Mouse (Mus musculus) CH12.LX (cell line): ENCODE measurements around the gene Fbxl15. TPM values are rescaled to one million over a fixed set of nuclear protein-coding genes. Genes with fewer than 3 reads are reported as not detected.

Experiments
- DNase-seq: peaks from one replicate; pipeline ENCODE4 v3.0.0-alpha.2; 2013; ENCODE audit errors: extremely low read depth
- H3K27ac ChIP-seq: 2 replicates; pipeline ENCODE4 v1.5.1; 2012; ENCODE audit warnings: low read depth, mild to moderate bottlenecking, control low read depth, moderate library complexity; ENCODE audit not compliant: insufficient read depth
- H3K27me3 ChIP-seq: replicated peaks from 2 replicates; pipeline ENCODE3; 2012; ENCODE audit warnings: inconsistent platforms
- H3K36me3 ChIP-seq, 2 experiments: replicated peaks in 1 of 2; 2 replicates each; pipeline versions ENCODE3 to v1.6.1; 2012; ENCODE audit warnings: inconsistent platforms in 1 of 2, low read length in 1 of 2, mild to moderate bottlenecking in 1 of 2, mixed read lengths in 1 of 2, moderate library complexity in 1 of 2; ENCODE audit not compliant: control insufficient read depth in 1 of 2, insufficient read depth in 1 of 2
- H3K4me1 ChIP-seq, 2 experiments: 2 replicates each; pipeline ENCODE4 v1.6.1; 2012; ENCODE audit warnings: inconsistent platforms in 1 of 2, moderate library complexity in 1 of 2; ENCODE audit not compliant: insufficient read depth in 2 of 2, control insufficient read depth in 1 of 2
- H3K4me2 ChIP-seq: 2 replicates; pipeline ENCODE4 v1.6.1; 2012; ENCODE audit warnings: low read depth, mild to moderate bottlenecking, control low read depth; ENCODE audit not compliant: poor library complexity, insufficient read depth, severe bottlenecking
- H3K4me3 ChIP-seq, 3 experiments: fragments of 150-350 bp in 1 of 3; sonication (generic) in 1 of 3; replicated peaks in 1 of 3; 2 replicates each; pipeline versions ENCODE3 to v1.5.1; 2011 to 2012; ENCODE audit warnings: low read depth in 2 of 3, low read length in 2 of 3, mild to moderate bottlenecking in 2 of 3, moderate library complexity in 2 of 3, control low read depth in 1 of 3, improper control_type of control experiment in 1 of 3, inconsistent platforms in 1 of 3, mixed read lengths in 1 of 3; ENCODE audit not compliant: poor library complexity in 1 of 3
- H3K79me2 ChIP-seq: replicated peaks from 2 replicates; pipeline ENCODE4 v1.6.1; 2012; ENCODE audit warnings: mild to moderate bottlenecking, moderate library complexity; ENCODE audit not compliant: control insufficient read depth, poor library complexity, insufficient read depth, severe bottlenecking; ENCODE audit errors: extremely low read depth
- H3K9ac ChIP-seq: 2 replicates; pipeline ENCODE4 v1.6.1; 2012; ENCODE audit warnings: low read depth, mild to moderate bottlenecking, control low read depth, moderate library complexity; ENCODE audit not compliant: insufficient read depth
- H3K9me3 ChIP-seq: replicated peaks from 2 replicates; pipeline ENCODE3; 2012; ENCODE audit warnings: low read length, inconsistent platforms, mixed read lengths
- BHLHE40 ChIP-seq: IDR thresholded peaks from 2 replicates; pipeline ENCODE4 v1.6.1; 2011; ENCODE audit warnings: mild to moderate bottlenecking, low read depth, low read length, improper control_type of control experiment
- CHD2 ChIP-seq: IDR thresholded peaks from 2 replicates; pipeline ENCODE4 v1.6.1; 2011; ENCODE audit warnings: low read length, improper control_type of control experiment
- E2F4 ChIP-seq: IDR thresholded peaks from 2 replicates; pipeline ENCODE4 v1.6.1; 2011; ENCODE audit warnings: low read depth, low read length, improper control_type of control experiment; ENCODE audit not compliant: insufficient replicate concordance
- ETS1 ChIP-seq: conservative IDR thresholded peaks from 2 replicates; pipeline ENCODE4 v1.6.1; 2012; ENCODE audit warnings: low read depth, mild to moderate bottlenecking, inconsistent platforms, low read length, improper control_type of control experiment, moderate library complexity
- GABPA ChIP-seq: IDR thresholded peaks from 2 replicates; pipeline ENCODE4 v1.6.1; 2012; ENCODE audit warnings: low read depth, low read length, improper control_type of control experiment, inconsistent platforms; ENCODE audit not compliant: insufficient replicate concordance
- JUND ChIP-seq: conservative IDR thresholded peaks from 2 replicates; pipeline ENCODE4 v1.6.1; 2011; ENCODE audit warnings: low read depth, low read length, improper control_type of control experiment
- MAFK ChIP-seq: IDR thresholded peaks from 2 replicates; pipeline ENCODE4 v1.6.1; 2011; ENCODE audit warnings: low read length, improper control_type of control experiment; ENCODE audit not compliant: insufficient replicate concordance
- MAZ ChIP-seq: IDR thresholded peaks from 2 replicates; pipeline ENCODE4 v1.6.1; 2012; ENCODE audit warnings: low read depth, mild to moderate bottlenecking, inconsistent platforms, low read length, improper control_type of control experiment, moderate library complexity
- MEF2A ChIP-seq: IDR thresholded peaks from 2 replicates; pipeline ENCODE4 v1.6.1; 2014; ENCODE audit warnings: low read depth, mild to moderate bottlenecking, inconsistent platforms, low read length, improper control_type of control experiment, borderline replicate concordance
- MXI1 ChIP-seq: IDR thresholded peaks from 2 replicates; pipeline ENCODE4 v1.6.1; 2011; ENCODE audit warnings: mild to moderate bottlenecking, low read depth, low read length, improper control_type of control experiment
- MYC ChIP-seq: IDR thresholded peaks from 2 replicates; pipeline ENCODE4 v1.6.1; 2011; ENCODE audit warnings: low read depth, mild to moderate bottlenecking, improper control_type of control experiment, low read length
- PAX5 ChIP-seq: IDR thresholded peaks from 2 replicates; pipeline ENCODE4 v1.6.1; 2012; ENCODE audit warnings: low read length, inconsistent platforms, mixed read lengths
- RCOR1 ChIP-seq: conservative IDR thresholded peaks from 2 replicates; pipeline ENCODE4 v1.6.1; 2012; ENCODE audit warnings: low read depth, mild to moderate bottlenecking, inconsistent platforms, low read length, improper control_type of control experiment
- SIN3A ChIP-seq: IDR thresholded peaks from 2 replicates; pipeline ENCODE4 v1.6.1; 2012; ENCODE audit warnings: low read length, improper control_type of control experiment, inconsistent platforms
- SMC3 ChIP-seq: IDR thresholded peaks from 2 replicates; pipeline ENCODE4 v1.6.1; 2011; ENCODE audit warnings: low read depth, low read length, improper control_type of control experiment
- TCF12 ChIP-seq: IDR thresholded peaks from 2 replicates; pipeline ENCODE4 v1.6.1; 2014; ENCODE audit warnings: low read depth, mild to moderate bottlenecking, inconsistent platforms, low read length, improper control_type of control experiment
- UBTF ChIP-seq: IDR thresholded peaks from 2 replicates; pipeline ENCODE4 v1.6.1; 2012; ENCODE audit warnings: low read depth, mild to moderate bottlenecking, inconsistent platforms, low read length, improper control_type of control experiment, moderate library complexity
- USF1 ChIP-seq: IDR thresholded peaks from 2 replicates; pipeline ENCODE4 v1.6.1; 2014; ENCODE audit warnings: low read depth, mild to moderate bottlenecking, inconsistent platforms, low read length, improper control_type of control experiment
- USF2 ChIP-seq: conservative IDR thresholded peaks from 2 replicates; pipeline ENCODE4 v1.6.1; 2011; ENCODE audit warnings: low read depth, low read length, improper control_type of control experiment
- dilution Hi-C: fragments of 300-500 bp; cut with MboI; formaldehyde crosslinking; loops from 2 replicates; pipeline ENCODE4 v1.14.3; 2020; ENCODE audit warnings: low sequenced_read_pairs; ENCODE audit not compliant: extremely low pct_unique_long_range_greater_than_20kb, extremely low pct_ligation_motif_present
- in situ Hi-C: fragments of 300-500 bp; cut with MboI; formaldehyde crosslinking; loops from 3 replicates; pipeline ENCODE4 v1.14.3; 2019; ENCODE audit warnings: low sequenced_read_pairs, low pct_ligation_motif_present, low pct_unique_long_range_greater_than_20kb, mixed read lengths
- polyA plus RNA-seq: library from polyadenylated mRNA; unstranded; fragments of >175 nt; gene quantifications from 2 replicates; pipeline ENCODE4 v1.2.1, GENCODE M21; 2012; ENCODE audit warnings: low read depth; ENCODE audit not compliant: insufficient read length
- total RNA-seq, 2 experiments: library from RNA; depleted of rRNA; stranded (reverse); fragments of 300-350 nt in 1 of 2; fragments of >200 nt in 1 of 2; gene quantifications; 2 replicates each; pipeline ENCODE4 v1.2.3; 2012 to 2014

Gene Fbxl15
- total and polyA plus RNA-seq, 3 experiments, result 7.6 to 9.9 (median 9.4) TPM

GRCm38 (mm10) chr19:46296938-46297337 lies 31.0 kb upstream of the Fbxl15 start:
- Histone ChIP-seq H3K36me3 (no peaks in the 10 kb centered on the region), H3K9me3 (no peaks in the 10 kb centered on the region), H3K9ac (no peak overlapping the region), H3K27ac (no peak overlapping the region), H3K27me3 (no peaks in the 10 kb centered on the region), H3K4me2 (no peak overlapping the region), H3K79me2 (no peaks in the 10 kb centered on the region), H3K4me3 (no peak overlapping the region), H3K4me1 (peaks cover 0 to 2% of the 10 kb centered on the region in 2 experiments; a peak in 2 of 4 replicates)
- in situ Hi-C loops, result no loop called here
- DNase-seq, result no peak
- no peak for TF ChIP-seq MEF2A
- TF ChIP-seq SIN3A, result no peak
- no peak for TF ChIP-seq RCOR1
- no peak for TF ChIP-seq USF1
- no peak for TF ChIP-seq JUND
- TF ChIP-seq TCF12, result no peak
- no peak for TF ChIP-seq CHD2
- no peak for TF ChIP-seq MAFK
- no peak for TF ChIP-seq SMC3
- no peak for TF ChIP-seq BHLHE40
- TF ChIP-seq PAX5, result no peak
- TF ChIP-seq E2F4, result no peak
- TF ChIP-seq MXI1, result no peak
- TF ChIP-seq MAZ, result no peak
- TF ChIP-seq UBTF, result no peak
- no peak for TF ChIP-seq ETS1
- TF ChIP-seq MYC, result no peak
- dilution Hi-C loops, result no loop called here

GRCm38 (mm10) chr19:46300294-46301045 lies 27.5 kb upstream of the Fbxl15 start:
- in situ Hi-C loops (no loop called here), dilution Hi-C loops (no loop called here)
- Histone ChIP-seq H3K79me2 (no peaks in the 10 kb centered on the region), H3K27ac (no peak overlapping the region), H3K36me3 (peaks cover 0 to 6% of the 10 kb centered on the region in 2 experiments), H3K9me3 (no peaks in the 10 kb centered on the region)
- DNase-seq, result no peak
- TF ChIP-seq USF2, result 0 out of 2 replicates have a peak, but pooled peaks have one; percentile 10
- TF ChIP-seq USF1, result 0 out of 2 replicates have a peak, but pooled peaks have one; percentile 4
- no peak for TF ChIP-seq TCF12
- TF ChIP-seq GABPA, result no peak
- TF ChIP-seq, all 38 proteins: peak for 2
- H3K27me3 ChIP-seq, result no peaks in the 10 kb centered on the region
- no peak overlapping the region for H3K4me2 ChIP-seq
- no peak overlapping the region for H3K9ac ChIP-seq
- no peak overlapping the region for H3K4me3 ChIP-seq
- peaks cover 5 to 21% of the 10 kb centered on the region in 2 experiments; a peak in 3 of 4 replicates for H3K4me1 ChIP-seq
